Mouse (Mus musculus) cortical plate, adult 2 months (tissue): ENCODE measurements around the gene Ptprg.

Experiments used
- CTCF ChIP-seq: fragments of 200-500 bp; IDR thresholded peaks from 2 replicates; pipeline ENCODE4 v1.5.1; 2011; ENCODE audit warnings: mild to moderate bottlenecking, control low read depth, low read length; ENCODE audit not compliant: insufficient read depth; ENCODE audit errors: extremely low read depth
- POLR2A ChIP-seq: fragments of 200-500 bp; IDR thresholded peaks from 2 replicates; pipeline ENCODE4 v1.6.1; 2011; ENCODE audit warnings: mild to moderate bottlenecking, low read length, control low read depth; ENCODE audit not compliant: insufficient read depth; ENCODE audit errors: extremely low read depth

DNA sequence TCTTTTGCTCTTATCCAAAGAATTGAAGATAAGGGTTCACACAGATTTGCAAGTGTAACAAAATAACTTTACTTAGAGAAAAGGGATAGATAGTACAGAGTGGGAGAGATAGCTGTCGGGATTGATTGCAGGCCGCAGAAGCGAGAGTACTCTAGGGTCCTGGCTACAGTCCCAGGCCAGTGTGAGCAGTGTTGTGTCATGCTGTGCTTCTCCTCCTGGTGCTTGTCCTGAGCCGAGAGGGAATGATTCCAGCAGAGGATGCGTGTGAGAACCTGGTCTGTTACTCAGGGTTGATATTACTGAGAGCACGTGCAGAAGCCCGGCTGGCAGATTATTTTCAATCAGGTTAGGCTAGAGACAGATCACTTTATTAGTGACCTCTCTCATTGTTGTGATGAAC lies 523.9 kb downstream of the Ptprg start:
- TF ChIP-seq POLR2A = no peak
- no peak for TF ChIP-seq CTCF
